Mouse (Mus musculus): Measurements from ENCODE around the gene Celsr1. TPM values are rescaled to one million over a fixed set of nuclear protein-coding genes. Genes with fewer than 3 reads are reported as not detected.

Gene Celsr1
- total and polyA plus RNA-seq, 3 experiments, result not detected

DNA sequence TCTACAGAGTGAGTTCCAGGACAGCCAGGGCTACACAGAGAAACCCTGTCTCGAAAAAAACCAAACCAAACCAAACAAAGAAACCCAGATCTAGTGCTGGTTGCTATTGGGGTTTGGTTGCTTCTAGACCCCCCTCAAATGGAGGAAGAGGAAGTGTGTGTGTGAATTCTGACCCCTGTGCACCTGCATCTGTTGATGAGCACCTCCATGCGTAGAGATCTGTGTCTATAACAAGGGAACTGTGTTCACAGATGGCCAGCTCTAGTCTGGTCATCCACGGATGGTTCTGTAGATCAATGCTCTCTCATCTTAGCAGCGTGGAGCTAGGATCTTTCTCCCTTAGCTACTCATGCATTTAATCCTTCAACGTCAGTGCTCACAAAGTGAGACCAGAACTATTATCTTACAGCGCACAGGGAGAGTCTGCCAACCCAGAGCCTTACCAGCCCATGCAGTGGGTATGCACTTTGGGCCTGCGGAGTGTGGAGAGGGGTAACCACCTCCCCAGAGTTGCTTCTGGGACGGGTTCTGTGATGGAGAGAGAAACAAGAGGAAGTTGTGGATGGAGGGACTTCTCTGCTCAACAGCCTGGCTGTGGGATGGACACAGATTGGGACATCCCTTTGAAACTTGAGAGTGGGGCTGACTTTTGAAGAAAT lies 30.7 kb upstream of the Celsr1 start:
- peaks cover 2% of the 10 kb centered on the region for H3K9me3 ChIP-seq (replicated peaks; ENCODE audit: low read length)
- H3K79me2 ChIP-seq (replicated peaks; ENCODE audit: control insufficient read depth, extremely low read depth, insufficient read depth, poor library complexity, severe bottlenecking), result no peaks in the 10 kb centered on the region
- dilution Hi-C loops (cut with MboI; ENCODE audit: extremely low pct_ligation_motif_present, extremely low pct_unique_long_range_greater_than_20kb, low sequenced_read_pairs), result no loop called here
- no peaks in the 10 kb centered on the region for H3K36me3 ChIP-seq (replicated peaks in 1 of 2; ENCODE audit: control insufficient read depth in 1 of 2, insufficient read depth in 1 of 2, low read length in 1 of 2)
- in situ Hi-C loops (cut with MboI; ENCODE audit: low pct_ligation_motif_present, low pct_unique_long_range_greater_than_20kb, low sequenced_read_pairs), result no loop called here
- H3K9ac ChIP-seq (ENCODE audit: insufficient read depth, low read depth), result no peak overlapping the region
- TF ChIP-seq POLR2AphosphoS2 (IDR thresholded peaks at IDR 0.05; ENCODE audit: low read depth, low read length), result no peak
- TF ChIP-seq CHD1 (IDR thresholded peaks at IDR 0.05; ENCODE audit: low read depth, low read length), result no peak
- no peak for TF ChIP-seq ETS1 (conservative IDR thresholded peaks at IDR 0.05; ENCODE audit: low read depth, low read length)
- no peak for TF ChIP-seq MEF2A (IDR thresholded peaks at IDR 0.05; ENCODE audit: borderline replicate concordance, low read depth, low read length)
- TF ChIP-seq MAX (IDR thresholded peaks at IDR 0.05; ENCODE audit: low read length), result no peak
- TF ChIP-seq IRF4 (IDR thresholded peaks at IDR 0.05; ENCODE audit: low read depth, low read length), result no peak
- no peak for TF ChIP-seq ZMIZ1 (IDR thresholded peaks at IDR 0.05; ENCODE audit: low read depth, low read length)
- TF ChIP-seq PAX5 (IDR thresholded peaks at IDR 0.05; ENCODE audit: low read length), result no peak
- no peak for TF ChIP-seq ELF1 (IDR thresholded peaks at IDR 0.05; ENCODE audit: low read depth, low read length)
- TF ChIP-seq JUND (conservative IDR thresholded peaks at IDR 0.05; ENCODE audit: low read depth, low read length), result no peak
- TF ChIP-seq USF2 (conservative IDR thresholded peaks at IDR 0.05; ENCODE audit: low read depth, low read length), result no peak
- H3K4me1 ChIP-seq (ENCODE audit: control insufficient read depth in 1 of 2, insufficient read depth in 2 of 2), result peaks cover 15 to 56% of the 10 kb centered on the region in 2 experiments
- no peak overlapping the region for H3K4me2 ChIP-seq (ENCODE audit: insufficient read depth, low read depth, poor library complexity, severe bottlenecking)
- peaks cover 21% of the 10 kb centered on the region for H3K27me3 ChIP-seq (replicated peaks)
- no peak for DNase-seq (ENCODE audit: extremely low read depth)
- H3K27ac ChIP-seq (ENCODE audit: insufficient read depth, low read depth), result no peak overlapping the region
- no peak overlapping the region for H3K4me3 ChIP-seq (replicated peaks in 1 of 3; ENCODE audit: low read depth in 2 of 3, low read length in 2 of 3, poor library complexity in 1 of 3)

DNA sequence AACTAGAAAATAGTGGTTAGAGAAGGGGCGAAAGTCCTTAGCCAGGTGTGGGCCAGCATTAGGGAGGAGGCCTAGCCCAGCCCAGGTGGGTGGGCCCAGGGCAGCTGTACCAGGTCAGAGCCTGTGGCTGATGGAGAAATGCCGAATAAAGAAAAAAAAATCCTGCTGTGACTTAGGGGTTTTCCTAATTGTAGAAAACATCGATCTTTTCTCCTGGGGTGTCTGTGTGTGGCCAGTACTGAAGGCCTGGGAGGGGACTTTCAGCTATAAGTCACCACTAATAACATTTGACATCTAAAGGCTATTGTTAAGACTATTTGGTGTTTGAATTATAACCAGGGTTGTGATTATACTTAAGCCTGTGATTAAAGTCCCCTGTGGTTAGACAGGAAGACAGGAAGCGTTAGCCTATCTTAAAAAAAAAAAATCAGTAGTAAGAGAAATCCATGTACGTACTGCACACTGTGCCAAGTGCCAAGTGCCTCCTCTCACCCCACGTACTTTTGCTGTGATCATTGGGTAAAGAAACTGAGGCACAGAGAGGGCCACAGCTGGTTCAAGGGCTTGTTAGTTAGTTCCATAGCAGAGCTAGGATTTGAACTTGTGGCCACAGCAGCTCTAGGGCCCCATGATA lies 28.4 kb upstream of the Celsr1 start:
- H3K4me2 ChIP-seq (ENCODE audit: insufficient read depth, low read depth, poor library complexity, severe bottlenecking), result no peak overlapping the region
- dilution Hi-C loops (cut with MboI; ENCODE audit: extremely low pct_ligation_motif_present, extremely low pct_unique_long_range_greater_than_20kb, low sequenced_read_pairs), result no loop called here
- H3K36me3 ChIP-seq (replicated peaks in 1 of 2; ENCODE audit: control insufficient read depth in 1 of 2, insufficient read depth in 1 of 2, low read length in 1 of 2), result no peaks in the 10 kb centered on the region
- H3K4me1 ChIP-seq (ENCODE audit: control insufficient read depth in 1 of 2, insufficient read depth in 2 of 2), result peaks cover 0 to 32% of the 10 kb centered on the region in 2 experiments; a peak in 2 of 4 replicates
- TF ChIP-seq ZNF384 (IDR thresholded peaks at IDR 0.05; ENCODE audit: low read depth, low read length) (no peak), EP300 (IDR thresholded peaks at IDR 0.05; ENCODE audit: low read length) (no peak), PAX5 (IDR thresholded peaks at IDR 0.05; ENCODE audit: low read length) (no peak), MAZ (IDR thresholded peaks at IDR 0.05; ENCODE audit: low read depth, low read length) (no peak), USF2 (conservative IDR thresholded peaks at IDR 0.05; ENCODE audit: low read depth, low read length) (no peak), CHD1 (IDR thresholded peaks at IDR 0.05; ENCODE audit: low read depth, low read length) (no peak), CTCF (conservative IDR thresholded peaks at IDR 0.05 in 1 of 2, IDR thresholded peaks at IDR 0.05 in 1 of 2; ENCODE audit: low read depth in 2 of 2, low read length in 2 of 2) (no peak), NRF1 (IDR thresholded peaks at IDR 0.05; ENCODE audit: low read depth, low read length) (no peak), MXI1 (IDR thresholded peaks at IDR 0.05; ENCODE audit: low read depth, low read length) (no peak), RCOR1 (conservative IDR thresholded peaks at IDR 0.05; ENCODE audit: low read depth, low read length) (no peak), MEF2A (IDR thresholded peaks at IDR 0.05; ENCODE audit: borderline replicate concordance, low read depth, low read length) (no peak), MAX (IDR thresholded peaks at IDR 0.05; ENCODE audit: low read length) (no peak), USF1 (IDR thresholded peaks at IDR 0.05; ENCODE audit: low read depth, low read length) (no peak), IRF4 (IDR thresholded peaks at IDR 0.05; ENCODE audit: low read depth, low read length) (no peak)
- no peaks in the 10 kb centered on the region for H3K79me2 ChIP-seq (replicated peaks; ENCODE audit: control insufficient read depth, extremely low read depth, insufficient read depth, poor library complexity, severe bottlenecking)
- no peak overlapping the region for H3K27ac ChIP-seq (ENCODE audit: insufficient read depth, low read depth)
- H3K9me3 ChIP-seq (replicated peaks; ENCODE audit: low read length), result peaks cover 11% of the 10 kb centered on the region
- no peak for DNase-seq (ENCODE audit: extremely low read depth)
- H3K27me3 ChIP-seq (replicated peaks), result peaks cover 21% of the 10 kb centered on the region
- no peak overlapping the region for H3K4me3 ChIP-seq (replicated peaks in 1 of 3; ENCODE audit: low read depth in 2 of 3, low read length in 2 of 3, poor library complexity in 1 of 3)
- no peak overlapping the region for H3K9ac ChIP-seq (ENCODE audit: insufficient read depth, low read depth)
- in situ Hi-C loops (cut with MboI; ENCODE audit: low pct_ligation_motif_present, low pct_unique_long_range_greater_than_20kb, low sequenced_read_pairs), result no loop called here
